Mouse (Mus musculus) gastrocnemius, postnatal 25 days (tissue): Measurements from ENCODE around the gene Ptgdr2. TPM values are rescaled to one million over a fixed set of nuclear protein-coding genes. Genes with fewer than 3 reads are reported as not detected.

ENCODE experiments used
- DNase-seq: peaks from one replicate; pipeline ENCODE4 v3.0.0; 2022
- total RNA-seq, 2 experiments: library from RNA; stranded (reverse); gene quantifications; 1 replicate in 1 of 2; 2 replicates in 1 of 2; pipeline ENCODE4 v1.2.3; 2021

Ptgdr2 gene
- total RNA-seq, 2 experiments from 2014 or later = not detected

DNA sequence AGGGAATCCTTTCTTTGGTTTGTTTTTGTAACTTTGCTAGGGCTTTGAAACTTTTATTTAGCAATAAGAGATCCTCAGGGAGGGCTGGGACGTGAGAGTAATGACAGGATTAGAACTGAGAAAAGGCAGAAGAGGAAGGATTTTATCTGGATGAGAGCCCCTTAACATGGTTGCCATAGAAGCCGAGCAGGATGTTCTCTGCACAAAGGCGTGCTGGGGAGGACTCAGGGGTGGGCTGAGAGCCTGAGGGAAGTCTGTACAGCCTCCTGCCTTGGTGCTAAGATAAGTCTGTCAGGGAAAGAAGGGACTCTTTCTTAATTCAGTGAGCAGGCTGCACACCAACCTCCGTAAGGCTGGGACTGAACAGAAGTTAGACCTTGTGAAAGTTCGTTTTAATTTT, 1.9 kb upstream of the Ptgdr2 start:
- DNase-seq = no peak

DNA sequence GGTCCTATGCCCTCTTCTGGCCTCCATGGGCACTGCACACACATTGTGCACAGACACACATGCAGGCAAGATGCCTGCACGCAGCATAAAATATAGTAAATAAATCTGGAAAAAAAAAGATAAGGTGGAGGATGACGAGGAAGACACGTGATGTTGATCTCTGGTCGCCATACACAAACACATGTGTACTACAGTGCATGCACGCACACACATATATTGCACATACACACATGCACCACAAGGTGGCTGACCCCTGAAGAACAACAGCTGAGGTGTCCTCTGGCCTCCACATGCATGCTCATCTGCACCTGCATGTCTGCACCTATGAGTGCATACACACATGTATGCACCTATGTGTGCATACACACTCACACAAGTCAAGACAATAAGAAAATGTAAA, 883 bp upstream of the Ptgdr2 start:
- no peak for DNase-seq

DNA sequence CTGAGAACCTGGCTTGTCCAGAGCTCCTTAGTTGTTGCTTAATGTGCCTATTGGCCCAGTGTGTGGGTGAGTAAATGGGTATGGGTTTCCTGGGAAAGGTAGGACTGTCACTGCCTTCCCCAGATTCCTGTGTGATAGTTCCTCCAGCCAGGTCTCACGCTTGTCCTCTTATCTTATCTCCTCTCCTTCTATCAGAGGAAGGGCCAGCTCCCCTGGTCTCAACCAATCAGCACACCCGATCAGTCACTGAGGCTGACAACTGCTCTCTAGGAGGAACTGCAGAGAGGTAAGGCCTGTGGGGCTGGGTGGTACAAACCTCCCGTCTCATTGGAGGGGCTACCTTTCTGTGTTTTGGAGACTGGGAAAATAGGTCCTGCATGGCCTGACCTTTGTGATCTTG, 1.8 kb downstream of the Ptgdr2 start:
- DNase-seq = no peak

DNA sequence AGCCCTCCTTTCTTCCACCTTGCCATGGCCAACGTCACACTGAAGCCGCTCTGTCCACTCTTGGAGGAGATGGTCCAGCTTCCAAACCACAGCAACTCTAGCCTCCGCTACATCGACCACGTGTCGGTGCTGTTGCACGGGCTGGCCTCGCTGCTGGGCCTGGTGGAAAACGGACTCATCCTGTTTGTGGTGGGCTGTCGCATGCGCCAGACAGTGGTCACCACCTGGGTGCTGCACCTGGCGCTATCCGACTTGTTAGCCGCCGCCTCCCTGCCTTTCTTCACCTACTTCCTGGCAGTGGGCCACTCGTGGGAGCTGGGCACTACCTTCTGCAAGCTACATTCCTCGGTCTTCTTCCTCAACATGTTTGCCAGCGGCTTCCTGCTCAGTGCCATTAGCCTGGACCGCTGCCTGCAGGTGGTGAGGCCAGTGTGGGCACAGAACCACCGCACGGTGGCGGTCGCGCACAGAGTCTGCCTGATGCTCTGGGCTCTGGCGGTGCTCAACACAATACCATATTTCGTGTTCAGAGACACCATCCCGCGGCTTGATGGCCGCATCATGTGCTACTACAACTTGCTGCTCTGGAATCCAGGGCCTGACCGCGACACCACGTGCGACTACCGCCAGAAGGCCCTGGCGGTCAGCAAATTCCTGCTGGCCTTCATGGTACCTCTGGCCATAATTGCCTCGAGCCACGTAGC, 3.3 kb downstream of the Ptgdr2 start:
- DNase-seq = peak; percentile 35

DNA sequence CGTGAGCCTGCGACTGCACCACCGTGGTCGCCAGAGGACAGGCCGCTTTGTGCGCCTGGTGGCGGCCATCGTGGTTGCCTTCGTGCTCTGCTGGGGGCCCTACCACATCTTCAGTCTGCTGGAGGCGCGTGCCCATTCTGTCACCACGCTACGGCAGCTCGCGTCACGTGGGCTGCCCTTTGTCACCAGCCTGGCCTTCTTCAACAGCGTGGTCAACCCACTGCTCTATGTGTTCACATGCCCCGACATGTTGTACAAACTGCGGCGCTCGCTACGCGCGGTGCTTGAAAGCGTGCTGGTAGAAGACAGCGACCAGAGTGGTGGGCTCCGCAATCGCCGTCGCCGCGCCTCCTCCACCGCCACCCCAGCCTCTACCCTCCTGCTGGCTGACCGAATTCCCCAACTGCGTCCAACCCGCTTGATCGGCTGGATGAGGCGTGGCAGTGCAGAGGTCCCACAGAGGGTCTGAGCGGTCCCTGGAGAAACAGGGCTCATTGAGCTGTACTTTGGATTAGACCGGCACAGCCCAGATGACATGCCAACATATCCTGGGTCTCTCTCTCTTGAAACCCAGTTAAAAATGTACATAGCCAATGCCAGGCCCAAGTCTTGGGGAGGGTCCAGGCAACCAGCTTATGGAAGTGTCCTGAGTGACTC, 4.0 kb downstream of the Ptgdr2 start:
- no peak for DNase-seq

DNA sequence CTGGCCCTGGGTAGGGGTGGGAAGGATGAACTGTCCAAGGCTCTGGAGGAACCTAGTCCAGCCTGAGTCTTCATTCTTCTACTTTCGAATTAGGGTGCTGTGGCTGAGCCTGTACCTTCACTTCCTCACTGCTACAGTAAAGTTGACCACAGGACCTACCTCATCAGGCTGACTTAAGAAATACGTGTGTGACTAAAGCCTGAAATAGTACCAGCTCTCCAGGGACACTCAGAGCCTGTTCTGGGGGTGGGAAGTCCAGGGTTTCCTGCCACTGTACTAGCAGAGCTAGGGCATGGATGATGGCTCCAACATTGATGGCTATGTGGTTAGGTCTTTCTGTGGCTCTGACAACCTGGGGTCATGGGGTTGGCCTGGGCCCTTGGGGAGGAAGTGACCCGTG, 7.0 kb downstream of the Ptgdr2 start:
- no peak for DNase-seq

DNA sequence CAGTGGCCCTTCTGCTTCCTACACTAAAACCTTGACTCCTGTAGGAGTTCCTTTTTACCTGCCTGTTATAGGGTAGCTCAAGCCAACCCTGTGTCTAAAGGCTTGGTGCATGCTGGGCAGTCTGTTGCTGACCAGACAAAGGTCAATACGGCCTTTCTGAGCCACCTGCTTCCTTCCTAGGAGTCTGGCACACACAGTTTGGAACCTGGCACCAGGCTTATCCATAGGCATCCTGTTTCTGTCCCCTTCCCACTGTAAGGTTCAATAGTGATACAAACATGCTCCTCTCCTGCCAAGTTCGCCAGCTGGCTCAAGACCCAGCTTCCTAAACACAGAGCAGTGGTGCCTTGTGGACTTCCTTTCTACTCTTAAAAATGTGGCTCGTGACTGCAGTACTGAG, 9.5 kb downstream of the Ptgdr2 start:
- no peak for DNase-seq

DNA sequence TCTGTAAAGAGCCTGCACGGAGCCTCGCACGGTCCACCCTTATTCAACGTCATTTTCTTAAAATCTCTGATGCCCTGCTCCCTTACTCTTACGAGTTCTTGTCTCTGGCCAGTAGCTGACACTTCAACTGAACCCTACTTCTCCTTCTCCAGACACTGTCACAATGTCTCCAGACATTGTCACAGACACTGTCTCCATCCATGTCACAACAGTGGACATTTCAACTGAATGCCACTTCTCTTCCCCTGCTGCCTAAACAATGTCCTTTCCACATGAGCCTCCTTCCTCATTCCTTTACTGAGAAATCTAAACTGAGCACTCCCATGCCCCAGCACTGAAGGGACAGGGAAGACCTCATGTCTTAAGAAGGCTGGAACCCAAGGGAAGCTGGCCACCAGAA, 10.3 kb downstream of the Ptgdr2 start:
- DNase-seq = no peak

DNA sequence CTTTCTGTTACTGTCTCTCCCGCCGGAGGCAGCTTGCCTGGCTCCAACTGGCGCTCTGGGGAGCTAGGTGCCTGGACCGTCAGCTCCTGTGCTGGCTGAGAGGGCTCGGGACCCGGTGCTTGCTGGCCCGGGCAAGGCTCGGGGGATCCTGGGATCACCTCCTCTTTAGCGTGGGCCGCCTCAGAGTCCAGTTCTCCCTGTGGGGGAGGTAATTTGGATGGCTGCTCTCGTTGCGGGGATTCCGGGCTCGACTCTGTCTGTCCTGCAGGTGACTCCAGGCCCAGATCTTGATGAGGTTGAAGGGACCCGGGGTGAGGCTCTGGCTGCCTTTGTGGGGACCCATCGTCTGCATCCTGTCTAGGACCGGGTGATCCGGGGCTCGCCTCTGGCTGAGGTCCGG, 11.5 kb downstream of the Ptgdr2 start:
- DNase-seq = no peak

DNA sequence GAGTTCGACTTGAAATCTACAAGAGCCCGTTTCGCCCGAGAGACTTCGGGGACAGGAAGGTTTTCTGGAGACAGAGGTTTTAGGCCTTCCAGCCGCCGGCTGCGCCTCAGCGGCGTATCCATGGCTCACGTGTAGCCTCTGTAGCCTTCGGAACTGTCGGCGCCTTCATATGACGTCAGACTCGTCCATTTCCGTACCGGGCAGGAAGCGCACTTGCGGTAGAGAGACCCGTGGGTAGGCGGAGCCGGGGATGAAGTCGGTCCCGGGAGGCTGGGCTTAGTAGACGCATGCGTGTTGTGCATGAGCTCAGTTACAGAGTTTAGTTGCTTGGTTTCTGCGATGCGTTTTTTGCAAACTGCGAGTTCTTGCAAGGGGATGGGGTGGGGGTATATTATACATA, 12.2 kb downstream of the Ptgdr2 start, which contains the start of gene Ccdc86:
Gene Ccdc86, minus strand, starts transcription at position 155 of the 400 bp plus-strand sequence.
- DNase-seq = peak; percentile 93

DNA sequence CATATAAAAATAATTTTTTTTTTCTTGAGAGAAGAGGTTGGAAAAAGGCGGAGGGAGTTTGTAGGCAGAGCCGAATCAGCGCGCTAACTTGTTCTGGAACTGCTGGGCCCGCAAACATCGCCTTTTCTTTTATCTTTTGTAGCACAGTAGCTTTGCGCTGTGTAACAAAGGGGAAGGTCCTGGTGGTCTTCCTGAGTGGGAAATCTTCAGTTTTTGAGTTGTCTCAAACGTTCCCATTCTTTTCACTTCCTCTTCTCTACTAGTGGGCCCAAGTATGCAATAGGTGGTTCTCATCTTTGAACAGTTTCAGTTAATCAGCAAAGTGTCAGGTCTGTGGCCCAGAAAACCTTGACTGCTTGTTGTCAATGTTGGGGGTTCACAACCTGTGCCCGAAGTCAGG, 12.6 kb downstream of the Ptgdr2 start:
- DNase-seq = no peak

DNA sequence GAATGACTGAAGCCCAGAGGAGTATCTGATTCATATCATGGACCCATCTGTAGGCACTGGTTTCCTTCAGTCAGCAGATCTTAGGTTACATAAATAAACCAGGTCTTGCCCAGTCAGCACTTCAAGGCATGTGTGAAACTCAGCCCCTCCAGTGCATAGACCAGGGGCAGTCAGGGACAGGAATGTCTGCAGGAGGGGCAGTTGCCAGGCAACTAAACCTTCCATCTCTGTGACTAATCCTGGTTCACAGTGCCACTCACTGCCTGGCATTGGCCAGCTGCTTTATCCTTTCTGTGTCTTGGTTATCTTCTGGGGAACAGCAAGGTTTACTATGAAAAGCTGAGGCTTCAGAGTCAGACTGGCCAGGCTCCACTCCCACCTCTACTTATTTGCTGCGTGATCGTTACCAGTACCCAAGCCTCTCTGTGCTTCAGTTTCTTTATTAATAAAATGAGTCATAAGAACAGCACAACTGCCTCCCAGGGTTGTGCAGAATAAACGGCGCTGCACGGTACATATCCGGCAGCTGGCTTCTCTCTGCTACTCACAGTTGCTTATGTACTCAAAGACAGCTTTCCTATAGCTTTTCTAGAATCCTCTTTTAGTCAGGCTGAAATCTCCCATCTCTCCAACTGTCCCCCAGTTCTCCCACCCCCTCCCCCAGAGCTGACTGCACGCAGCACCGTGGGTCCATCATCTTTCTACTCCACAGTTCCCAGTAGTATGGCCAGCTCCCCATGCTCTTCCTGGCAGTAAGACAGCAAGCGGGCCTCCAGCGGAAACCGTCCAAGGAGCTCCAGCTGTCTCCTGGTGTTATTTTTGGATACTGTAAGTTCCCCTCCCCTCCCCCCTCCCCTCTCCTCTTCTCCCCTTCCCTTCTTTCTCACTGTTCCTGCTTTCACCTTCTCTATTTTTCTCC, 15.3 kb downstream of the Ptgdr2 start:
- DNase-seq = peak; percentile 73

DNA sequence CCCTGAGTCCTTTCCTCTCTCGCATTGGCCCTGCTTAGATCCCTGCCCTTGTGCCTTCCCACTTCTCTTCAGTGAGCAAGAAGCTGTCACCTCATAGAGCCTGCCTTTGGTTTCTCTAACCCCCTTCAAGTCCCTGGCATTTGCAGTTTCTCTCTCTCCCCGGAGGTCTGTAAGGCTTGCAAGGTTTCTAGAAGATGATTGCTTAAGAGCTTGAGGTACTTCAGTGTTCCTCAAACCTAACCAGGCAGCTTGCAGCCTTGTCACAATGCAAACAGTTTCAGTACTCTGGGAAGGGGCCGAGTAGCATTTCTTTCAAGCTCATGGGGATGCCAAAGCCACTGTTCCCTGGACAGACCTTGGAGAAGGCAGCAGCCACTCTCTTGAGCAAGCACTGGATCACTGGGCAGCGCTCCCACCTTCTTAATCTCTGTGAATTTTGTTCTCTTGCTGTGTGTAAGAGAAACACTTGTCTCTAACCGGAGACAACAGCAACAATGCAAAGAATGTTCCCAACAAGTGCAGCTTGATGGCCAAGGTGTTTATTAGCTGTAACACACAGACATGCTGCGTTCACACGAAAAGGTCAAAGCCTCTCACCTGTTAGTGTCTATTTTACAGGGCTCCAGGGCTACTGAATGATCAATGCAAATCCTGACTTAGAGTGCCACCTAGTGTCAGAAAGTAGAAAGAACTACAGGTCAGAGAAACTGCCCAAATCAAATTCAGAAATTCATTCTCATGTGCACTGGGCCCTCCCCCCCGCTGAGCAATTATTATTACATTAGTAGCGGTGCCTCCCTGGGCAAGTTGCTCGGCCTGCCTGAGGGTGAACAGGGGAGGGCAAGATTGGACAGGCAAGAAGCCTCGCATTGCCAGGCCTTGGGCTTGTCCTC, 22.4 kb downstream of the Ptgdr2 start:
- DNase-seq = peak; percentile 26

DNA sequence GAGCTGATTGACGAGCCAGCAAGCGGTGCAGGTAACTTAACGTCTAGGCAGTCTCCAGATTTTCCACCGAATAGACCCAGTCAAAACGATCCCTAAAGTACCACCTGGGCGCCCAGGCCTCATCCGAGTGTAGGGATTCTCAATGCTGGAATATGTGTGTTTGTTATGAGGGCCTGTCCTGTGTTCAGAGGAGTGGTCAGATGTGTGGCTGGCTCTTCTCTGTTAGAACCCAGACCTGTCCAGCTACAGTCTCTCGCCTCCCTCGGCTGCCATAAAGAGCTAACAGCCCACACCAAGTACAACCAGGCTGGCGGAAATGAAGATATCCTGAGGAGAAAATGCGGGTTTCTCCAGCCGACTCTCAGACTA, 23.0 kb downstream of the Ptgdr2 start:
- DNase-seq = no peak

DNA sequence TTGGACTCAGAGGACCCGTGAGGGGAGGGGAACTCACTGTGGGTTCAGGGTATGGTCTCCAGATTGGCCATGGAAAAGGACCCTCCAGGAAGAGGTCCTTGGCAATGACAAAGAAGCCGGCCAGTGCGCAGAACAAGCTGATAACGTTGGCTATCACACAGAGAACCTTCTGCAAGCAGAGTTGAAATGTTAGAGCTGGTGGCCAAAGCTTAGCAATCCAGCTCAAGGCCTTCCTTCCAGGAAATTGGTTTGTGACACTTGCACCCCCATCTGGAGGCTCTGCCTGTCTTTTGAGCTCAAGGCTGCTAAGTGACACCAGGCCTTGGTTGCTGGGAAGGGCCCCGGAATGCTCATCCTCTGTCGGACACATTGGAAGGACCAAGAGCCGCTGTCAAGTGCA, 28.8 kb downstream of the Ptgdr2 start:
- DNase-seq = no peak

DNA sequence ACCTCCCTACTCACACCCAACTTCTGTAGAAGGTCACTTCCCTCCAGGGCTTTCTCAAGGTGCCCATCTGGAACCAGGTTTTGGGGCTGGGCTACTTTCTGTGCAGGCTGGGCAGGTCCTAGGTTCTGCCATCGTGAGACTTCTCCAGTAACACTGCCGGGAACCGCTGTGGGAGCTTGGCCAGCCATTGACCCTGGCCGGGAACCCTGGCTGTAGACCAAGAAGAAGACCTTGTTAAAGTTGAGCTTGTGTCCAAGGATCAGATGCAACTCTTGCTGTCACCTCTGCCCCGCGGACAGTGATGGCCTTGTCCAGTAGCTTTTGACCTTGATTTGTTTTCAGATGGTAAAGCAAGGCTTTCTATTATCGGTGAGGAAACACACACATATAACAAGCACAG, 31.6 kb downstream of the Ptgdr2 start:
- DNase-seq = no peak

DNA sequence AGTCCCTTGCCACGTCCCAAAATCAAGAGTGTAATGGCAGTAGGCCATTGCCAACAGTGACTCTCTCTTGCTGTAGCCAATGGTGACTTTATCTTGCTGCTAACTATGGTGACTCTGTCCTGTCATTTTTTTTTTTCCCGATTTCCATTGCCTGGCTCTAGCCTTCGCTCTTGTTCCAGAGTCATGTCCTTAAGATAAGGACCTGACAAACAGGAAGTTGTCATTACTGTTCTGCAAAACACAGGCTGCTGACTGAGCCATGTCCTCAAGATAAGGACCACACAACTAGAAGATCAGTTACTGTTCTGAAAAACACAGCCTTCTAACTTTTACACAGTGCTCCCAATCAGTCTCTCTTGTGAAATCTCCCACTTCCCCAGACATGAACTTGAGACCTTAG, 33.5 kb downstream of the Ptgdr2 start:
- DNase-seq = no peak

DNA sequence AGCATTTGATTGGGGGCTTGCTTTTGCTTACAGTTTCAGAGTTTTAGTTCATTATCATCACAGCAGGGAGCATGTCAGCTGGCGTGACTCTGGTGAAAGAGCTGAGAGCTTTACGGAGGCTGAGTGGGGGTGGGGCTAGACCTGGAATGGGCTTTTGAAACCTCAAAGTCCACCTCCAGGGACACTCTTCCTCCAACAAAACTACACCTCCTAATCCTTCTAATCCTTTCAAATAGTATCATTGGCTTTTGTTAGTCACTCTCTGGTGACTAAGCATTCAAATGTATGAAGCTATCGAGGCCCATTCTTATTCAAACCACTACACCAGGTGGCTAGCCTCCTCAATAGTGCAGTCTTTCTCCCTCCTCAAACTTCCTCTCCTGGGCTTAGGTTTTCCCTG, 35.7 kb downstream of the Ptgdr2 start:
- no peak for DNase-seq

DNA sequence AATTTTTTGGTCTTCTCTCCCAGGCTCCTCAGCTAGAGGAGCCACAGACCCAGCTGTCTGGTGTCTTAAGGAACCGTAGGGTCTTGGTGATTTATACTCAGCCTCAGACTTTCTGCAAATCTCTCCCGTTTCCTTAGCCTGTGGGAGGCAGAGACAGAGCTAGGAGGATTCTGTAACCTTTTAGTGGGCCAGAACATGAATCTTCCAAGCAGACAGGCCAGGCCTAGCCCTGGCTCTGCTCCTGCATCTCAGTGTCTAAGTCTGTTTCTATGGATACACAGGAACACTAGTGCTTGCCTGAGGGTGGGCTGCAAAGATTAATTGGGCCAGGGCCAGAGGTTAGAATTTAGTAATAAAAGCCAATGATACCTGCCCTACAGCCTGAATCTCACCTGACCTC, 36.2 kb downstream of the Ptgdr2 start:
- DNase-seq = no peak

DNA sequence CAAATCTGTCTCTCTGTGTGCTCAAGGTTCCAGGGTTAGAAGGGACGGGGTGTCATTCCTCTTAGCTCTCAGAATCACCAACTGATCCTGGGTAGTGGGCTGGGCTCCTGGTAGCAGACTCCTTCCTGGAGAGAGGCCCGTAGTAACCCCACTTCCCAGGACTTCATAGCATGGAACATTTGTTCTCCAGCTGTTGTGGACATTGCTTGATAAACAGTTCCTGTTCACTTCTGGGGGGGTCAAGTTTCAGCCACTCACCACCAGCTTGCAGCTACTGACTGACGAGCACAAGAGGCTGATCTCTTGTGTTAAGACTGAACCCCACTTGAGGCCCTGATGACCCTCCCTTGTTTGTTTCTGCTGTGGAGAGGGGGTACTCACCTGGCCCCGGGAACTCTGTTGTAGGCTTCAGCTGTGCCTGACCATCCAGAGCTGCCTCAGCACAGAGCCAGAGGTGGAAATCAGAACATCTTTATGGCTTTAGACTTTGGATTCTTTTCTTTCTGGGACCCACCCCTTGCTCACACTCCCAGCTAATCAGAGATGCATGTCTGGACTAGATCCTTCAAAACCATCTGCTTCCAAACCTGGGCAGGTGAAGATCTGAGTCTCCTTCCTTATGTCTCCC, 37.4 kb downstream of the Ptgdr2 start, which contains the start of gene Ms4a10:
Gene Ms4a10, minus strand, starts transcription at position 433 of the 628 bp plus-strand sequence.
- DNase-seq = no peak

DNA sequence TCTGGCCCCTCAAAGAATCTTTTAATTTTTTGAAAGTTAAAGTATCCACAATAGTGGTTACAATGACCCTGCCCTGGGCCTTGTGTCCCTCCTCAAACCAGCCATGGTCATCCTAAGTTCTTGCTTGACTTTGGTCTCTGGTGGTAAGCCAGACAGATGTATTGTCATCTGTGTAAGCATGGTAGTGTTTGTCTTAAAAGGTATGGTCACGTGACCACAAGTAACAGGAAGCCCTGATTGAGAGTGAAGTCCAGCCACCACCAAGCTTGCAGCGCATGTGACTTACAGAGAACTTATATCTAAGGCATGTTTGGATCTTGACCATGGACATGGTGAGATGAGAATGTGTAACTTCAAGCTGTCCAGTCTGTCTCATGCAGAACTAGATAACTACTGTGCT, 38.2 kb downstream of the Ptgdr2 start:
- no peak for DNase-seq
